Mouse (Mus musculus) left cerebral cortex, postnatal 10 days (tissue): ENCODE measurements around the gene Ppp1r8. TPM values are rescaled to one million over a fixed set of nuclear protein-coding genes. Genes with fewer than 3 reads are reported as not detected.
"Not testable (repeated sequence)": the region's sequence is repeated elsewhere in the genome, so short reads cannot be mapped to it uniquely, and the experiment has no call there.

Source experiments
- DNase-seq, 2 experiments: peaks; one replicate each; pipeline ENCODE4 v3.0.0; 2021 to 2022; ENCODE audit warnings: low spot score in 2 of 2, mixed read lengths in 1 of 2; ENCODE audit errors: extremely low spot score in 1 of 2
- intact Hi-C: fragments of 180-260 bp; cut with DNase I; formaldehyde crosslinking; loops from one replicate; pipeline ENCODE4 v1.15.1; 2025
- total RNA-seq, 2 experiments: library from RNA; stranded (reverse); gene quantifications; 2 replicates each; pipeline ENCODE4 v1.2.3; 2021

Gene Ppp1r8
- total RNA-seq, 2 experiments from 2014 or later: 44.9 to 45.0 TPM

- DNase-seq, intact Hi-C loops: not testable (repeated sequence)
These were observed 49.5 kb downstream of the Ppp1r8 start for GRCm38 (mm10) chr4:132793322-132794004.

DNA sequence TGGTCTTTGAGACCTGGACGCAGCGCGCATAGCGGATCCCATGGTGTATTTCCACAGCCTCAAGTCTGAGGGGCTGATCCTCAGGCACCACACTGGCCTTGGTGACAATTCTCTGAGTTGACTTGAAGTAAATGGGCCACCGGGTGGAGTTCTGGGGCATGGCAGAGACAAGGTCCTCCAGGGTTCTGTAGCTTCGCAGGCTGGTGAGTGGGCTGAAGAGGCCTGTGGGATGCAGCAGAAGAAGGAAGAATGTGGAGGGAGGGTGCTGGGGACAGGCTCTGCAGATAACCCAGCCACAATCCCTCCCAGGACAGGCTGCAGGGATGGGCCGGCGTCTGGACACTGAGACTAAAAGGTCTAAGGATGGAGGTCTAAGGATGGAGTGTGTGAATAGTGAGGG is 53.2 kb downstream of the Ppp1r8 start:
- no peak for DNase-seq
- intact Hi-C loops: no loop called here

DNA sequence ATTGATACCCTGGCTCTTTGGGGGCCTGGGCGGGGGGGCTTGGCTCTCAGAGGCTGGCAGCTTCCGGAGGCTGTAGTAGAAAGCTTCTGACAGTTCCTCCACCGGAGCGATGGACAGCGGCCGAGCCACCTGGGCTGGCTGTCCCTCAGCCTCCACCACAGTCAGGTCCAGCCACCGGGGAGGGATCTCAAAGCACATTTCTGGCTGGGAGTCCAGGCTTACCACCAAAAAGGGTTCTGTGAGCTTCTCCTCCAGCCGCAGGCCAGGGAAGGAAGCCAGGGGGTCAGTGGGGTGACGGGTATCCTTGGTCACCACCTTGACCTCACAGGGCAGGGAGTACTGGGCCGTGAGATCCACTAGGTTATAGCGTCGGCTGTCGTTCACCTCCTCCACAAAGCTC is 57.7 kb downstream of the Ppp1r8 start:
- intact Hi-C loops: no loop called here
- no peak for DNase-seq

- intact Hi-C loops: no loop called here
- DNase-seq: no peak
These were observed 59.2 kb downstream of the Ppp1r8 start for GRCm38 (mm10) chr4:132783732-132784131.

DNA sequence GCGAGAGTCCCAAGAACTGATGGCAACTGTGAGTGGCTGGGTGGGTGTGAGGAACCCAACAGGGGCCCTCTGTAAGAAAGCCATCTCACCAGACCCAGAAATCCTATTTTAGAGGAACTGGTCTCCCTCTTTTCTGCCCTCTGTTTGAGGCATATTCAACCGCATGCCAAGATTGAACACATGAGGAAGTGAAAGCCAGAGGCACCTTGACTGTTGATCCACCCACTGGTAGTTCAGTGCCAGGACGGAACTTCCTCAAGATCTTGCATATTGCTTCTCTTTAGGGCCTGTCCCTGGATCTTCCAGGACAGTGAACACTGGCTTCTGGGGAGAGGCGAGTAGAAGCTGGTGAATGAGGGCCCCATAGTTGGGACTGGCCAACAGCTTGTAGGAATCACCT is 62.7 kb downstream of the Ppp1r8 start:
- DNase-seq: no peak
- intact Hi-C loops: no loop called here

GRCm38 (mm10) chr4:132778562-132779201 is 64.3 kb downstream of the Ppp1r8 start:
- intact Hi-C loops: loop anchor here (5.0 kb wide), 2 partner anchors 44 to 149 kb away; no protein-coding TSS in a partner anchor

More at GRCm38 (mm10) chr4:132778562-132779201, 64.3 kb downstream of the Ppp1r8 start:
- no peak for DNase-seq

Other genes starting within 250 kb of the Ppp1r8 start
- 10 to 100 TPM; 22.1 to 23.8 TPM for gene Eya3, start 204.2 kb downstream of the Ppp1r8 start, total RNA-seq
- 1 to 10 TPM; 2.6 to 3.0 TPM for gene Xkr8, start 110.6 kb downstream of the Ppp1r8 start, total RNA-seq
- 1 to 10 TPM; 2.0 to 2.2 TPM for gene Smpdl3b, start 85.9 kb downstream of the Ppp1r8 start, total RNA-seq
- gene Rpa2, start 74.8 kb downstream of the Ppp1r8 start, total RNA-seq: 10 to 100 TPM; 13.9 to 15.5 TPM
- gene Themis2, start 46.8 kb downstream of the Ppp1r8 start, total RNA-seq: under 1 TPM; 0.47 to 0.49 TPM
- gene Stx12, start 41.3 kb upstream of the Ppp1r8 start, total RNA-seq: 100 to 1,000 TPM; 117 to 123 TPM
- 10 to 100 TPM; 31.8 to 36.9 TPM for gene Fam76a, start 79.4 kb upstream of the Ppp1r8 start, total RNA-seq
- gene Fgr, start 130.9 kb upstream of the Ppp1r8 start, total RNA-seq: under 1 TPM in 1 of 2 experiments, not detected in 1; 0.47 TPM
- gene Ahdc1, start 168.1 kb upstream of the Ppp1r8 start, total RNA-seq: 10 to 100 TPM; 70.0 to 71.1 TPM